Mouse (Mus musculus) CH12.LX (cell line): ENCODE measurements at regions not wholly inside any gene's neighbourhood (a gene's known extent, or its start where the extent isn't known, plus 50 kb on each side); places are given as distances from the start of the nearest gene placed in this dataset.

Source experiments
- BHLHE40 ChIP-seq: IDR thresholded peaks from 2 replicates; pipeline ENCODE4 v1.6.1; 2011; ENCODE audit warnings: mild to moderate bottlenecking, low read depth, low read length, improper control_type of control experiment
- E2F4 ChIP-seq: IDR thresholded peaks from 2 replicates; pipeline ENCODE4 v1.6.1; 2011; ENCODE audit warnings: low read depth, low read length, improper control_type of control experiment; ENCODE audit not compliant: insufficient replicate concordance
- HCFC1 ChIP-seq: IDR thresholded peaks from 2 replicates; pipeline ENCODE4 v1.6.1; 2012; ENCODE audit warnings: low read depth, mild to moderate bottlenecking, inconsistent platforms, low read length, improper control_type of control experiment
- POLR2A ChIP-seq: IDR thresholded peaks from 2 replicates; pipeline ENCODE4 v1.6.1; 2011; ENCODE audit warnings: low read depth, mild to moderate bottlenecking, improper control_type of control experiment, low read length
- RCOR1 ChIP-seq: conservative IDR thresholded peaks from 2 replicates; pipeline ENCODE4 v1.6.1; 2012; ENCODE audit warnings: low read depth, mild to moderate bottlenecking, inconsistent platforms, low read length, improper control_type of control experiment
- ZC3H11A ChIP-seq: IDR thresholded peaks from 2 replicates; pipeline ENCODE4 v1.6.1; 2012; ENCODE audit warnings: low read depth, mild to moderate bottlenecking, inconsistent platforms, low read length, improper control_type of control experiment
- ZKSCAN1 ChIP-seq: IDR thresholded peaks from 2 replicates; pipeline ENCODE4 v1.6.1; 2012; ENCODE audit warnings: low read depth, inconsistent platforms, low read length, improper control_type of control experiment, borderline replicate concordance
- ZNF384 ChIP-seq: IDR thresholded peaks from 2 replicates; pipeline ENCODE4 v1.6.1; 2012; ENCODE audit warnings: low read depth, low read length, improper control_type of control experiment, inconsistent platforms

GRCm38 (mm10) chr9:23139580-23140162 lies 83.2 kb upstream of the Bmper start:
- TF ChIP-seq ZC3H11A (no peak), BHLHE40 (no peak), POLR2A (no peak), HCFC1 (no peak), ZKSCAN1 (no peak), E2F4 (no peak), RCOR1 (no peak), ZNF384 (no peak)
